Mouse (Mus musculus): ENCODE results near the gene Tbc1d23.

DNA sequence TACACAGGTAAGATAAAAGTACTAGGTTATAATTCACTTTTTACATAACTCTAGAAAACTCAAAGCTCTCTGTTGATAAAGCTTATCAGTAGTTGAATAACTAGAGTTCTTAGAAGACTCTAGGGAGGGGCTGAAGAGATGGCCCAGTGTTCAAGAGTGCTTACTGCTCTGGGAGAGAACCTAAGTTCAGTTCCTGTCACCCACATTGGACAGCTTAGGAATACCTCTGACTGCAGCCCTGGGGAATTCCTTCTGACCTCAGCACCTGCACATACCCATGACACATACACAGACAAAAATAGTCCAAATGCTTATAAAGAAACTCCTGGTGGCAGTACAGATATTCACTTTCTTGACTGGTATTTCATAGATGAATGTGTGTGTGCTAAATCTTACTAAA lies 75.4 kb downstream of the Tbc1d23 start:
- TF ChIP-seq CTCF (IDR thresholded peaks at IDR 0.05; ENCODE audit: borderline replicate concordance, extremely low read depth, insufficient read depth, insufficient read length) (no peak), POLR2A (IDR thresholded peaks at IDR 0.05; ENCODE audit: borderline replicate concordance, extremely low read depth, insufficient read depth, insufficient read length, poor library complexity, severe bottlenecking) (no peak)

All from brain, embryonic 14.5 days (tissue).